Mouse (Mus musculus) heart, postnatal 25 days (tissue): ENCODE measurements around the gene Mecom. TPM values are rescaled to one million over a fixed set of nuclear protein-coding genes. Genes with fewer than 3 reads are reported as not detected.

Experiments used
- DNase-seq: peaks from one replicate; pipeline ENCODE4 v3.0.0; 2022; ENCODE audit warnings: low spot score
- intact Hi-C: fragments of 180-260 bp; cut with DNase I; formaldehyde crosslinking; loops from one replicate; pipeline ENCODE4 v1.15.1; 2025
- total RNA-seq, 2 experiments: library from RNA; stranded (reverse); gene quantifications; 2 replicates each; pipeline ENCODE4 v1.2.3; 2021

The Mecom gene
- total RNA-seq, 2 experiments from 2014 or later: 18.6 to 21.2 TPM

DNA sequence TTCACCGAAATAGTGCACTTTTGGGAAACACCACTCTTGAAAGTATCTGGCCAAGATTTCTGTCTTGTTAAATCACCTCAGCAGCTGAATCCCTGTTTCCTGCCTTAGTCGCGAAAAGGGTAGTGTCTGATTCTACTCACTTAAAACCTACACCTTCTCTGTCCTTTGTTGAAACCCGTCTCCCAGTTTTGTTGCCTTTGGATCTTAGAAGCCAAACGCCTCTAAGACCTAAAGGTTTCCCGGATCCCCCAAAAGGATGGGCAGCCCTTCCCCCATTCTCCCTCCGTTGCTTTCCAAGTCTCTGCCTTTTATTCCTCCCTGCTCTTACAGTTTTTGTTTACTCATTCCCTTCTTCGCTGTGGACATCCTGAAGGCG, 32.0 kb downstream of the Mecom start:
- intact Hi-C loops: loop anchor here (2.0 to 5.0 kb wide), 7 partner anchors 47 to 778 kb away; no protein-coding TSS in a partner anchor
- no peak for DNase-seq

DNA sequence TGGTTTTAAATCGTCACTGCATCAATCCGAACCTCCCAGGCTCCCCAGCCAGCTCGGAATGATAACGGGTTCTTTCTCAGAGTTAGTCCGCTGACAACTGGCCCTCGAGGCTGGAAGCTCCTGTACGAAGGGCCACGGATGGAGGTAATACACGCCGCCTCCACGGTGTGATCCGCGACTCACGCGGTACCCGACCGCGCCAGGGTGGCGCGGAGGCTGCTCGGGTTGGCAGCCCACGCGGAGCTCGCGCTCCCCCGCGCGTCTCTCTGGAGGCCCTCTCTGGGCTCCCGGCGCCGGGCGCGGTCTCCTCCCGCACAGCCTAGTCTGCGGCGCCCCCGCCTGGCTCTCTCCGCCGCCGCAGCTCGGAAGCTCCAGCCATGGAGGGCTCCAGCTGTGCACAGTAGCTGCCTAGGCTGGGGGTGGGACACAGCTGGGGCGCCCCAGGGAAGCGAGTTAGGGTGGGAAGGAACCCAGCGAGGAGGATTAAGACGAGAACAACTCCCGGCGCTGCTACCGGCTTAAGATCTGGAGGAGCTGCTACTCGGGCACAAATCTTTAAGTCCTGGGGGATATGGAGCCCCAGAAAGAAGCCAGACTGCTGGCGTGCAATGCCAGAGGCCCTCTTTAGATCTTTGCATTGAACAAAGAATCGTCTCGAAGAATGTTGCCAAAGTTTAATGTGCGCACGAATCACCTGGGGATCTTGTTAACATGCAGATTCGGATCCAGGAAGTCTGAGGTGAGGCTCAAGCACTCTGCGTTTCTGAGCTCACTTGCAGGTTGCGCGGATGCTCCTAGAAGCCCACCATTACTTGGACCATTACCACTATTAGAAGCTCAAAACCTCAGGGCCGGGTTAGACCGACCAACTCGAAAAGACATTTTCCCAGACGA, 32.7 kb downstream of the Mecom start:
- intact Hi-C loops: loop anchor here (2.0 to 5.0 kb wide), 8 partner anchors 47 to 778 kb away; no protein-coding TSS in a partner anchor
- peak; percentile 81 for DNase-seq

DNA sequence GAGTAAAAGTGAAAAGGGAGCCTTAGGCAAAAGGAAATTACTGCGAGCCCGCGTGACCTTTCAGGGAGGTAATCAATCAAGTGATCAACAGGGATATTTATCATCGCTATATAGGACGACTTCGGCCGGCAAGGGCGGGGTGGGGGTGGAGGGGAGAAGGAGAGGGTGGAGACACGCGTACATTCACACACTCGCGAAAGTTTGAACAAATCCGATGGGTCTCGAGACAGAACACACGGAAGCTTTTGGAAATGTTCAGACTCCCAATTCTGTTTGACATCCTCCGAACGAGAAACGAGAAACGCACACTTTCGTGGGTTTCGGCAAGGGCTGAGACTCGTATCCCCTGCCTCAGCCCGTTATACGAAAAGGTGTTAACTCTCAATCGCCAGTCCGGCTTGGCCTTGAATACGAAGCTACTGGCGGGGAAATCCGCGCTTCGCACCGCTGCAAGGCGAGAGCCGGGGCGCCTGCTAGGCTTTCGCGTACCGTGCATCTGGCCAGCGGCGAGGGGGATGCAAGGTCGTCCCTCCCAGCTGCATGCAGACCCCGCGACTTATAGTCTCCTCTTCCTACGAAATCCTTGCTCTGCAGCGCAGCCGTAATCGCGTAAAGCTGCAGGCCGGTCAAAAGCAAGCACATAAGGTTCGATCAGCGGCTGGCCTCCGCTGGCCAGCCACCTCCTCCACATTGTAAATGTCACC, 33.6 kb downstream of the Mecom start:
- intact Hi-C loops: loop anchor here (2.0 to 5.0 kb wide), 4 partner anchors 353 to 701 kb away; no protein-coding TSS in a partner anchor
- DNase-seq: no peak

GRCm38 (mm10) chr3:30513314-30513997, 34.4 kb downstream of the Mecom start:
- intact Hi-C loops: loop anchor here (5.0 kb wide), 1 partner anchor 516 kb away; no protein-coding TSS in a partner anchor
- DNase-seq: no peak

DNA sequence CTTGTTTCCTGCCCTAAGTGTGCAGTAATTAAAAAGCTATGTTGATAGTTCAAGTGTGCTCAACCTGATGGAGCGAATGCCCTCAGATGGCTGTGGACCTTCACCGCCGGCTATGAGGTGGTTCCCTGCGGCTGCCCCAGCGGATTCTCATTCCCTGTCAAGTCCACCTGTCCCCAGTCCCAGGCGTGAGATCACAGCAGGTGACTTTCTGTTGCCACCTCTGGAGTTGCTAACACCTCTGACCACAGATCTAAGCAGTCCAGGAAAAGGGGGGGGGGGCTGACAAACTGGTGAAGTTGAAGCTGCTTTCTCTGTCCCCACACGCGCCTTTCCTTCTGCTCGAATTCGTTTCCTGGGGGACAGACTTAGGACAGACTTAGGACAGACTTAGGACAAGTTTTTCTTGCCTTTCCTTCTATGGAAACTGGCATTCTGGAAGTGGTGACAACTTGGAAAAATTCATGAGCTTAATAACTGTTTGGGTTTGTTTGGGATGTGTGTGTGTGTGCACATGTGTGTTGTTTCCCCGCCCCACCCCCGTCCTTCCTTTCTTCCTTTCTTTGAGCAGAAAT, 35.3 kb downstream of the Mecom start:
- no peak for DNase-seq
- intact Hi-C loops: loop anchor here (5.0 kb wide), 1 partner anchor 515 kb away; no protein-coding TSS in a partner anchor

DNA sequence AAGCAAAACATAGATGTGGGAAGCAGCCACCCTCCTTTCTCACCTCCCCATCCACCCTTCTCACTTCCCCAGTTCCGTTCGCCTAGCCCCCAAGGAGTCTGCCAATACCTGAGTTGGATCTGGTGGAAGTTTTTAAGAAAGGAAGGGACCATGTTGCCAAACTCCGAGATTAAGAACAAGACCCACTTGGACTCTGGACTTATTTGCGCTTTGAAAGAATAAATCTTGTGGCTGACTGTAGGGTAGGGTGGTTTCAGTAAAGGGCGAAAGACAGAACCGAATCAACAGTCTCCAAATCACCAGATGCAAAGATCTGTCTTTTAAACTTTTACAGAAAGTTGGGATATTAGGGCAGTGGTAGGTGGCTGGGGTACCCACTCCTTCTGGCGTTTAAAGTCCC, 36.0 kb downstream of the Mecom start:
- DNase-seq: no peak
- intact Hi-C loops: loop anchor here (5.0 kb wide), 1 partner anchor 514 kb away; no protein-coding TSS in a partner anchor

DNA sequence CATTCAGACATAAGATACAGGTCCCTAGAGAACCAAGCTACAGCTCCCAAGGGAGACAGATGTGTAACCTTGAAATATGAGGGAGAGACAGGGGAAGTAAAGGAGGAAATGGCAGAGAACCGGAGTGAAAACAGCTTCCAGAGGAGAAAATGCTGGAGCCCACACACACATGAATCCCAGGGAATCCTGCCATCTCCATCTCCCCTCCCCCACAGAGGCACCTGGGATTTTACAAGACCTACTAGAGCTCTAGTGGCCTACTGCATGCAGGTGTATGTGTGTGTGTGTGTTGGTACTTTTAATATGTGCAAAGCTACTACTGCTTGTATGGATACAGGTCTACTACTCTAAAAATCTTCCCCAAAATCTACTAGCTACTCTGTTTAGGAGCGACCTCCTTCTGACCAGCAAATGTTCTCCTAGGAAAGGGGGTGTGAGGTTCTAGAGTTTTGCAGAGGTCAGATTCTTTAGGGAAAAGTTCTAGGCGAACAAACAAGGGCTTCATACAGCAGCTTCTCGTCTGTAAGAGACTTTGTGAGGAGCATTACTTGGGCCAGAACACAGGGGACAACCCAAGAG, 36.7 kb downstream of the Mecom start:
- DNase-seq: no peak
- intact Hi-C loops: loop anchor here (5.0 kb wide), 1 partner anchor 514 kb away; no protein-coding TSS in a partner anchor

GRCm38 (mm10) chr3:30510646-30511045, 37.2 kb downstream of the Mecom start:
- intact Hi-C loops: loop anchor here (5.0 kb wide), 1 partner anchor 513 kb away; no protein-coding TSS in a partner anchor
- no peak for DNase-seq

GRCm38 (mm10) chr3:30510105-30510504, 37.7 kb downstream of the Mecom start:
- intact Hi-C loops: loop anchor here (5.0 kb wide), 1 partner anchor 513 kb away; no protein-coding TSS in a partner anchor
- no peak for DNase-seq

- intact Hi-C loops: loop anchor here (2.0 to 5.0 kb wide), 2 partner anchors 50 to 402 kb away; no protein-coding TSS in a partner anchor
These were observed 38.6 kb downstream of the Mecom start for GRCm38 (mm10) chr3:30508930-30509910.

DNA sequence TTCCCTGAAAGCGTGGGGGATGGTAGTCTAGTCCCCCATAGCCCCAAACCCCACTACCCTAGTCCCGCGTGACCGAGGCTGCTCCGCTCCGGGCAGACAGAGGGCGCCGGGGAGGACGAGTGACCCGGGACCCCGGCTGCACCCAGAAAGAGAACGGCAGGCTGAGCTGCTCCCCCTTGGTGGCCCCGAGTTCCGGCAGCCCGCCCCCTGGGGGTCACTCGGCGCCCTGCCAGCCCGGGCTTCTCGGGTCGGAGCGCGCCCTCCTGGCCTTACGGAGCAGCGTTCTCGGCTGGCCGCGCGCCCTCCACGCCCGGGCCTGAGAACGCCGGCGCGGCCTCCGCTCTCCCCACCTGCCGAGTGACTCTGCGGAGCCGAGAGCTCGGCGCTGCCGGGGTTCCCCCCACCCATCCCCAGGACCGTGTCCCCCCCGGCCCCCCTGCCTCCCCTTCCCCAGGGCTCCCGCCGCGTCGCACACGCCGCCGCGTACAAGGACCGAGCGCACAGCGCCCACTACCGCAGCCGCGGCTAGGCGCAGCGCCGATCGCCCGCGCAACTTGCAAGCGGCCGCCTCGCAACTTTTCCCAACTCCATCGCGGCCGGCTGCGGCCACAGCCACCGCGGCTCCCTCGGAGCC, 39.4 kb downstream of the Mecom start:
- peak; percentile 82 for DNase-seq
- intact Hi-C loops: loop anchor here (2.0 to 5.0 kb wide), 2 partner anchors 50 to 401 kb away; no protein-coding TSS in a partner anchor

More at GRCm38 (mm10) chr3:30508930-30509910, 38.6 kb downstream of the Mecom start:
- DNase-seq: peak; percentile 38

- intact Hi-C loops: loop anchor here (2.0 to 5.0 kb wide), 2 partner anchors 49 to 400 kb away; no protein-coding TSS in a partner anchor
- peak; percentile 19 for DNase-seq
These were observed 40.1 kb downstream of the Mecom start for GRCm38 (mm10) chr3:30507576-30508295.

DNA sequence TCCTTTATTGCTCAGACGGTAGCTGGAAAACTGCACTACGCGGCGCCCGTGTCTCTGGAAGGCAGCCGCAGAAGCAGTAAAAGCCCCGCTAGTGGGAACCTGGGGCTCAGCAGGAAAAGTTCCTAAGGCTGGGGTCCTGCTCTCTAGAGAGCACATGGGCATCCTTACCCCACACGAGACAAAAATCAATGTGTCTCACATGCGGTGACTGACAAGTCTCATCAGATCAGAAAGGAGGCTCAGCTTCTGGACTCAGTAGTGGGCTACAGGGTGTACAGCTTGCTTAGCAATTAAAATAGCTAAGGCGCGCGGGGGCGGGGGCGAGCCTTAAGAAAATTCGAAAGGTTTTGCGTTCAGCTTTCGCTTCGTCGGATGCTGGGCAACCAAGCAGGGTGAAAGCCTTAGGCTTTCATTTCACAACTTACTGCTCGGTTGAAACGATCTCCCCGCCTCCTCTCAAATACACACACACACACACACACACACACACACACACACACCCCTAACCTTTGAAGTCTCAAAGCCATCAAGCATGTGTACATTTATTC, 40.7 kb downstream of the Mecom start:
- DNase-seq: peak; percentile 43
- intact Hi-C loops: loop anchor here (5.0 kb wide), 1 partner anchor 400 kb away; no protein-coding TSS in a partner anchor

DNA sequence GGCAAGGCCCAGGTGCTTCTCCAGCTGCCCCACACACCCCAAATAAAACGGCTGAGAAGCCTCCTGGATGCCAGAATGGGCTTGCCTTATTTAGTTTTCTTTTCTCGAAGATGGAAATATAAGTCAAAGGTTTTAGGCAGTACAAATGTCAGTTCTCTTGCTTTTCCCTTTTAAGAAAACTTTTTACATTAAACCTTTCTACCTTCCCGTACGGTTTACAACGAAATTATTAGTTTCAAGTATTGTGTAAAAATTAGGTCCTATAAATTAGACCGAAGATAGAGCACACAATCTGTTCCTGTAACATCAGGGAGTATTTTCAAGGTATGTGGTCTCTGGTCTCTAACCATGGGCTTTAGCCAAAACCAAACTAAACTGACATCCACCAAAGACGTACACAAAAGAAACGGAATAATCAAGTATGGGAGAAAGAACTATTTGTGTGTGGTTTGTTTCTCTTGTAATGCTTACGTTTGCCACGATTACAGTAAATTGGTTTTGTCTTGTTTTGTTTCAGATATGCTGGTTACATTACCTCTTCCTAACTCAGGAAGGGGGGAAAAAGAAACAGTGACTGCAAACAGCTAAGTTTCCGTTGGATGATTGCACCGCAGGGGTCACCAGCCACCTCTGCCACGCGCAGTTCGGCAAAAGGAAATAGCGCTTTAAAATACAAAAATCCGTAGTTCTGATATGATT, 41.3 kb downstream of the Mecom start:
- intact Hi-C loops: loop anchor here (5.0 kb wide), 1 partner anchor 399 kb away; no protein-coding TSS in a partner anchor
- no peak for DNase-seq

GRCm38 (mm10) chr3:30505741-30506251, 42.0 kb downstream of the Mecom start:
- DNase-seq: no peak
- intact Hi-C loops: loop anchor here (5.0 kb wide), 1 partner anchor 398 kb away; no protein-coding TSS in a partner anchor
